Mouse (Mus musculus) embryonic fibroblast, embryonic 13.5 days (primary cell): Measurements from ENCODE around the gene Jph2. TPM values are rescaled to one million over a fixed set of nuclear protein-coding genes. Genes with fewer than 3 reads are reported as not detected.

Experiments used
- H3K27ac ChIP-seq: 2 replicates; pipeline ENCODE4 v1.5.1; 2012; ENCODE audit warnings: low read length, control low read depth, inconsistent platforms; ENCODE audit not compliant: insufficient read depth
- H3K4me1 ChIP-seq: 2 replicates; pipeline ENCODE4 v1.6.1; 2011; ENCODE audit warnings: low read length; ENCODE audit not compliant: control insufficient read depth, insufficient read depth
- H3K4me3 ChIP-seq: 2 replicates; pipeline ENCODE4 v1.5.1; 2011; ENCODE audit warnings: mild to moderate bottlenecking, control low read depth, low read length; ENCODE audit not compliant: insufficient read depth
- CTCF ChIP-seq: IDR thresholded peaks from 2 replicates; pipeline ENCODE4 v1.5.1; 2011; ENCODE audit warnings: mild to moderate bottlenecking, control low read depth, low read length, moderate library complexity, borderline replicate concordance; ENCODE audit not compliant: insufficient read depth
- POLR2A ChIP-seq: IDR thresholded peaks from 2 replicates; pipeline ENCODE4 v1.6.1; 2011; ENCODE audit warnings: low read depth, mild to moderate bottlenecking, control low read depth, low read length, moderate library complexity
- polyA plus RNA-seq: library from polyadenylated mRNA; stranded (reverse); fragments of >200 nt; gene quantifications from 2 replicates; pipeline ENCODE4 v1.2.4, GENCODE M21; 2011; ENCODE audit warnings: low read depth; ENCODE audit not compliant: missing spikeins, insufficient read length

Jph2 gene
- polyA plus RNA-seq, 1 experiment = 33.0 TPM

DNA sequence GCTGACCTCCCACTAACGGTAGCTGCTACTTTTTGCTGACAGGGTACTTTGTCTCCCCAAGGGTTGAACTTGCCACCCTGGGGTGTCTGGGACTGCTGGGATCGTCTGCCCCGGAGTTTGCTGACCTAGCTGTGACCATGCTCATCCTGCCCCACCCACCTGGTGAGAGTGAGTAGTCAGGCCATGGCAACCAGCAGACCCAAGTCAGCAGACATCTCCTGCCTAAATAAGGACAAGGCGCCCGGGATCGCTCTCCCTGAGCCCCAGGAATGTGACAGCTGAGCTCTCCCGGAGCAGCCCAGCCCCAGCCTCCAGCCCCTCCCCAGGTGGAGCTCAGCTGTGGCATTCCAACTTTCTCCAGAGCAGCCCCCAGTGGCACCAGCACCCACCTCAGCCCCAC, 44.1 kb downstream of the Jph2 start:
- H3K4me3 ChIP-seq = no peak overlapping the region
- H3K4me1 ChIP-seq = peaks cover 21% of the 10 kb centered on the region
- H3K27ac ChIP-seq = peak overlapping the region; percentile 51
- TF ChIP-seq CTCF (no peak), POLR2A (no peak)

DNA sequence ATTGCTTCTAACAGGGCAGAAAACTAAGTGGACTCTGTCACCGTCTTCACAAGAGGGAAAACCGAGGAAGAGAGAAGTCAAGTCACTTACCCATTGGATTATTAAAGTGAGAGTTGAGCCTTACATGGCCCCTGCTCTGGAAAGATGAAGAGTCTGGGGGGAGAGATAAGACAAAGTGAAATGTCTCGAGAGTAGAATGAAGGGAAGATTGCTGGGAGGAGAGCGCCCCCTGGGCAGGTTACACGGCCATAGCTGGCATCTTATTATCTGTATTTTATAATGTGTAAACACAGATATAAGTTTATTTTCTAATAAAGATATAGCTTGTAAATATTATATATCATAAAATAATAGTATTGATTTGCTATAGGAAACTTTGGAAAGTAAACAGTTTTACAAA, 47.4 kb downstream of the Jph2 start:
- no peak for TF ChIP-seq CTCF
- TF ChIP-seq POLR2A = no peak
- Histone ChIP-seq H3K4me1 (peaks cover 23% of the 10 kb centered on the region), H3K4me3 (no peak overlapping the region), H3K27ac (peak overlapping the region; percentile 93)

DNA sequence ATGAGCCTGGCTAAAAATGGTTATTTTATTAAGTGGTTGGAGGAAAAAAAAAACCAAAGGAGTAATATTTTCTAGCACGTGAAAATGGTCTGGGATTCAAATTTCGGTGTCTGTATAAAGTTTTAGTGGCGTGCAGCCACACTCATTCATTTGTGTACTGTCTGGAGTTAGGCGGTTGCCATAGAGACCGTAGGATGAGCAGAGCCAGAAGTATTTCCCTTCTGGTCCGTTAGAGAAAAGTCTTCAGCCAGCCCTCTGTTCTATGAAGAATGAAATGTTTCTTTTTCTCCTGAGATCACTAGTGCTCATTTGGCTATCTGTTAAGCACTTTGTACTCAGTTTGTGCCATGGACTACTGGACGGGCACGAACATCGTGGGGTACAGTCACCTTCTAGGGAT, 48.4 kb downstream of the Jph2 start:
- Histone ChIP-seq H3K4me3 (no peak overlapping the region), H3K27ac (peak overlapping the region; percentile 99), H3K4me1 (peaks cover 27% of the 10 kb centered on the region)
- TF ChIP-seq POLR2A = no peak
- no peak for TF ChIP-seq CTCF

DNA sequence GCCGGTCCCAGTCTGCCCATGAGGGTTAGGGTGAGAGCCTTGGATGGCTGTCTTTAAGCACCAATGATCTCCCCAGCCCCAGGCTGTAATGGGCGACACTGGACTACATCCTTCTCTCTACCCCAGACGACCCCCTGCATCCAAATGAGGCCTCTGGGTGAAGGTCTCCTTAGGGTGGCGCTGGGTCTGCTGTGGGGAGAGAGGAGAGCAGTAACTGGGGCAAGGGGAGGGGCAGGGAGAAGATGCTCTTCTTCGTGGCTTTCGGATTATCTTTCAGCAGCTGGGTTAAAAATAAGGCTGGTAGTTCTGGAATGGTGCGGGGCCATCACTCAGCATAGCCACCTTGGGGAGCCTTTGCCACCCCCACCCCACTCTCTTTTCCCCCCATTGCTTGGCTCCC, 49.1 kb downstream of the Jph2 start:
- H3K4me3 ChIP-seq = no peak overlapping the region
- peak overlapping the region; percentile 99 for H3K27ac ChIP-seq
- TF ChIP-seq POLR2A = no peak
- no peak for TF ChIP-seq CTCF
- H3K4me1 ChIP-seq = peaks cover 26% of the 10 kb centered on the region

DNA sequence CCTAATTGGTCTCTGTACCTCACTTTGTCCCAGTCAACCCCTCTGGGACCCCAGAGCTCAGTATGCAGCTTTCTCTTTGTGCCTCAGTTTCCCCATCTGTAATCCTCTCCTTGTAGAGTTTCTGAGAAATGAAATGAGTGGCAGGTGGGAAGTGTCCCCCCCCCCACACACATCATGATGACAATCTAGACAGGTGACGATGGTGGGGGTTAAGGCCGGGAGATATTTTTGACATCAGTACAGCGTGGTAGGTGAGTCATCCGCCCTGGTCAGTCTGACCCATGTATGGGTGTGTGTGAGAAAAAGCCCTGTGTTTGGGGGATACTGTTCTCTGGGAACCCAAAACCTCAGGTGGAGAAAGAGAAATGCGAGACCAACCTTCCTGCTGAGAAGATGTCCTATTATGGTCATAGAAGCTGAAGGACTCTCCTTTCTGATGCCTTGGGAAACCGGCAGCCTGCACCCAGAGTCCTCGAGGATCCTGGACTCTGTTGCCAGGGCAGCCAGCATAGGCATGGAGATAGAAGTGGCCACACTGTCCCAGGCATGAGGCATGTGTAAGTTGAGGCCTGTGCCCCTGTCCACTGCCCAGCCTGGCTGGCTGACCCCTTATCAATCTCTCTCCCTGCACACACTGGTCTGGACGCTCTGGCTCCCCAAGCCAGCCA, 50.1 kb downstream of the Jph2 start:
- TF ChIP-seq POLR2A (no peak), CTCF (no peak)
- Histone ChIP-seq H3K4me3 (no peak overlapping the region), H3K4me1 (peaks cover 24% of the 10 kb centered on the region), H3K27ac (peak overlapping the region; percentile 7; the same call in 1 of the 2 replicates)

DNA sequence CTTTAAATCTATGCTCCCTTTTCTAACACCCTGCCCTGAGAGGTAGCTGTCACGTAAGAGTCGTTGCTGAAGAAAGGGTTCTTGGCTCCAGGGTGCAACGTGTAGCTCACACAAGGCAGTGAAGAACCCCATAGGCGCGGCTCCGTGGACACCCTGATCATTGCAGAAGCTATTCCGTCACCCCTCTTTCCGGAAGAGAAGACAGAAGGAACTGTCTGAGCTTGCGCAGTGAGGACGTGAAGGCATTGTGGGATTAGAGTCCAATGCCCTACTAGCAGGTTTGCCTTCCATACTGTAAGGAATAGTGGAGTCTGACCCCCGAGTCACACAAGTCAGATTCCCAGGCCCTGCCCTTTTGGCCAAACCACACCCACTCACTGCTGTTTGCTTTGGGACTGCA, 51.3 kb downstream of the Jph2 start:
- Histone ChIP-seq H3K27ac (no peak overlapping the region), H3K4me1 (peaks cover 24% of the 10 kb centered on the region), H3K4me3 (no peak overlapping the region)
- TF ChIP-seq CTCF (no peak), POLR2A (no peak)

DNA sequence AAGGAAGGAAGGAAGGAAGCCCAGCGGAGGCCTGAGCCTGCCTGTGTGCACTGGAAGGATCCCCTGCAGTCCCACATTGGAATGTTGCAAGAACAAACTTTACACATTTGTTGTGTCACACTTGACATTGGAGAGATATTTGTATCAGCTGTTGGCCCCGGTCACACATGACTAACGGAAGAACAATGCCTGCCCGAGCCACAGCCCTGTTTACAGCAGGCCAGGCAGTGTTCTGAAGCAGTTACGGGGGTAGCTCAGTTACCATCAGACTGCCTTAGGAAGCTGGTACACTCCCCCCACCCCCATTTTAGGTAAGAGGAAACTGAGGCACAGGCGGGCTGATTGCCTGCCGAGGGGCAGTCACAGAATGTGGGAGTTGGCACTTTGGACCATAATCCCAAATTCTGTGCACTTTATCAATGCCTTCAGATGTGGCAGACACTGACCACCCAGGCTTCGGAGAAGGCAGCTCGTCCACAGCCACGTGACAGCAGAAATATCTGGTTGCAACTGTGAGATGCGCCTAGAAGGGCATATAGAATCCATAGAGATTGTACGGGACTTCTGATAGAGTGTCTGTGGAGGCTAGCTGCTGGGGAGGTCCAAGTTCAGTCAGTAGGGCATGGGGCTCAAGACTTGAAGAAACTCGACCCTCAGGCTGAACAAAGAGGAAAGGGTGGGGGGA, 52.7 kb downstream of the Jph2 start:
- no peak overlapping the region for H3K4me3 ChIP-seq
- H3K27ac ChIP-seq = peak overlapping the region; percentile 20
- H3K4me1 ChIP-seq = peaks cover 24% of the 10 kb centered on the region
- TF ChIP-seq CTCF (no peak), POLR2A (no peak)

DNA sequence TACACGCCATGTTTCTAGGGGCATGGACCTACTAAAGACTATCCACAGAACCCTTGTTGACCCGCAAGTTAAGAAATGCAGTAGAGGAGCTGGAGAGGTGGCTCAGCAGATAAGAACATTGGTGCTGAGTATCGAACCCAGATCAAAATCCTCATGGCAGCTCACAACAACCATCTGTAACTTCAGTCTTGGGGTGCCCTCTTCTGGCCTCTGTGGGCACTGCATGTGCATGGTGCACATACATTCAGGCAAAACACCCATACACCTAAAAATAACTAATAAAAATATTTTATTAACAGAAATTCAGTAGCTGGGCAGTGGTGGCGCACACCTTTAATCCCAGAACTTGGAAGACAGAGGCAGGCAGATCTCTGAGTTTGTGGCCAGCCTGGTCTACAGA, 54.1 kb downstream of the Jph2 start:
- TF ChIP-seq CTCF = peak; percentile 4; the same call in 1 of the 2 replicates
- TF ChIP-seq POLR2A = no peak
- Histone ChIP-seq H3K27ac (no peak overlapping the region), H3K4me1 (peaks cover 13% of the 10 kb centered on the region), H3K4me3 (no peak overlapping the region)

DNA sequence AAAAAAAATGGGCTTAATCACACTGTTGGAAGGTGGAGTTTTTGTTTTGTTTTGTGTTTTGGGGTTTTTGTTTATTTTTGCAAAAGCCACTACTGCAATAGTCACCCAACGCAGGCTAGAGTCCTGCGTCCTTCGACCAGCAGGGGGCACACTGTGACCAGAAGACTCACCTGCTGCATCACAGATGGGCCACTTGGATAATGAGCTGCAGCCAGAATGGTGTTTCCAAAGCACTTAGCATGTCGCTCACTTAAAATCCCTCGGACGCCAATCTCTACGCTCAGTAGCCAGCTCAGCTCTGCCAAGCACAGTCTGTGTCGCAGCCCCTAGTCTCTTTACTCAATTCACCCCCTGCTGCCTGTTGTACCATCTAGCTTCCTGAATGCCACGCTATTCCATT, 57.5 kb downstream of the Jph2 start:
- H3K4me1 ChIP-seq = peaks cover 2% of the 10 kb centered on the region
- H3K4me3 ChIP-seq = no peak overlapping the region
- TF ChIP-seq CTCF (peak; percentile 96), POLR2A (no peak)
- H3K27ac ChIP-seq = no peak overlapping the region

DNA sequence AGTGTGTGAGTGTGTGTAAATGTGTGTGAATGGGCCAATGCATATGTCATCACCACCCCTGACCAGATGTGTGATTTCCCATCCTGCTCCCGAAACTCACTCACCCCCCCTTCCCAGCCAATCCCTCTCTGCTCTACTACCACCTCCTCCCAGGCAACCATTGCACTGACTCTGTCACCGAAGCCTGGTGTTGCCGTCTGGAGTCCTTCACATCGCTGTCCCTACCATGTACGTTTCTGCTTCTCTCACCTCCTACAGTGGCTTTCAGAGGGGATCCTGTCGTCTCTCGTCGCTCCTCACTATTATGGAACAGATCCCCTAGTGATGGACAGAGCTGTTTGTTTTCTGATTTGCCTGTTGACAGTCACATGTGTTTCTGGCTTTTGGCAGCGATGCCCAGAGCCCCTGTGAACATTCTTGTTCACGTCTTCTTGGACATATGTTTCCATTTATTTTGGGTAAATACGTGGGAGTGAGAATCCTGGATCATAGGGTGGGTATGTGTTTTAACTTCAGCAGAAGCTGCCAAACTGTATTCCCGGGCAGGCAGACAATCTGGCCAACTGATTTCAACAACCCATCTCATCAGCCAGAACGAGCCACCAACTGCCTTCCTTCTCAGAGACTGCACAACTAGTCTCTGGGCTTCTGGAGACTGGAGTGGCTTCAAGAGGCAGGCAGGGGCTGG, 65.3 kb downstream of the Jph2 start:
- Histone ChIP-seq H3K27ac (no peak overlapping the region), H3K4me1 (no peaks in the 10 kb centered on the region), H3K4me3 (no peak overlapping the region)
- TF ChIP-seq CTCF (no peak), POLR2A (no peak)
